Mouse (Mus musculus): Measurements from ENCODE around the gene Caln1. TPM values are rescaled to one million over a fixed set of nuclear protein-coding genes. Genes with fewer than 3 reads are reported as not detected.

Caln1 gene
- polyA plus RNA-seq, 1 experiment from 2014 or later, result 0.38 TPM

- Histone ChIP-seq H3K9ac (replicated peaks; ENCODE audit: low read length) (no peak overlapping the region), H3K4me3 (ENCODE audit: low read depth, low read length) (no peak overlapping the region), H3K27me3 (ENCODE audit: control insufficient read depth, insufficient read depth, low read length) (no peaks in the 10 kb centered on the region), H3K4me2 (ENCODE audit: low read depth, low read length) (no peak overlapping the region), H3K9me3 (replicated peaks; ENCODE audit: control insufficient read depth, low read length) (no peaks in the 10 kb centered on the region), H3K4me1 (ENCODE audit: control insufficient read depth, insufficient read depth, low read length) (no peaks in the 10 kb centered on the region), H3K36me3 (replicated peaks; ENCODE audit: control insufficient read depth, insufficient read depth, low read depth, low read length) (peaks cover 4% of the 10 kb centered on the region), H3K27ac (replicated peaks; ENCODE audit: low read depth, low read length) (no peak overlapping the region)
- DNase-seq (ENCODE audit: low spot score), result no peak
- 74% methylated on average over 4 of the region's 4 CpGs for WGBS
- no peak for ATAC-seq (replicated peaks; ENCODE audit: insufficient number of reproducible peaks, low FRiP score, low TSS enrichment, low read depth)
Observed at GRCm38 (mm10) chr5:130331206-130331605, 38.0 kb upstream of the Caln1 start.

- no peak overlapping the region for H3K27ac ChIP-seq (replicated peaks; ENCODE audit: low read depth, low read length)
- no peaks in the 10 kb centered on the region for H3K4me1 ChIP-seq (ENCODE audit: control insufficient read depth, insufficient read depth, low read length)
- DNase-seq (ENCODE audit: low spot score), result no peak
- H3K27me3 ChIP-seq (ENCODE audit: control insufficient read depth, insufficient read depth, low read length), result no peaks in the 10 kb centered on the region
- no peak overlapping the region for H3K4me2 ChIP-seq (ENCODE audit: low read depth, low read length)
- H3K36me3 ChIP-seq (replicated peaks; ENCODE audit: control insufficient read depth, insufficient read depth, low read depth, low read length), result peaks cover 4% of the 10 kb centered on the region
- no peaks in the 10 kb centered on the region for H3K9me3 ChIP-seq (replicated peaks; ENCODE audit: control insufficient read depth, low read length)
- H3K4me3 ChIP-seq (ENCODE audit: low read depth, low read length), result no peak overlapping the region
- 91% methylated on average over 7 of the region's 7 CpGs for WGBS
- no peak overlapping the region for H3K9ac ChIP-seq (replicated peaks; ENCODE audit: low read length)
- no peak for ATAC-seq (replicated peaks; ENCODE audit: insufficient number of reproducible peaks, low FRiP score, low TSS enrichment, low read depth)
Observed at GRCm38 (mm10) chr5:130333566-130333965, 35.7 kb upstream of the Caln1 start.

DNA sequence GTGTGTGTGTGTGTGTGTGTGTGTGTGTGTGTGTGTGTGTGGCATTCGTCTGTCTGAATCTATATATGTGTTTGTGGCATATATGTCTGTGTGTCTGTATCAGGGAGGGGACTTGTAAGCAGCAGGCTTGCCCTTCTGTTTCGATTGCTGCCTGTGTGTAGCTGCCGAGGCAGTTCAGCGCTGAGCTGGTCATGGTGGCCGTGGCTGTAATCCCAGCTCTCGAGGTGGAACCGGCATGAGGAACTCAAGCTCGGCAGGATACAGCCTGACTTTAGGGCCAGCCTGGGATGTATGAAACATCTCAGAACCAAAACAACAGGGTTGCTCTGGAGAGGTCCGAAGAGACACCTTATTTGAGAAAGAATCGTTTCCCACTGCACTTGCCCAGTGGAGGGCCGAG is 35.3 kb upstream of the Caln1 start:
- WGBS, result 95% methylated on average over 11 of the region's 11 CpGs
- Histone ChIP-seq H3K9ac (replicated peaks; ENCODE audit: low read length) (no peak overlapping the region), H3K4me2 (ENCODE audit: low read depth, low read length) (no peak overlapping the region), H3K27me3 (ENCODE audit: control insufficient read depth, insufficient read depth, low read length) (no peaks in the 10 kb centered on the region), H3K4me1 (ENCODE audit: control insufficient read depth, insufficient read depth, low read length) (no peaks in the 10 kb centered on the region), H3K36me3 (replicated peaks; ENCODE audit: control insufficient read depth, insufficient read depth, low read depth, low read length) (peaks cover 4% of the 10 kb centered on the region), H3K4me3 (ENCODE audit: low read depth, low read length) (no peak overlapping the region), H3K27ac (replicated peaks; ENCODE audit: low read depth, low read length) (no peak overlapping the region), H3K9me3 (replicated peaks; ENCODE audit: control insufficient read depth, low read length) (no peaks in the 10 kb centered on the region)
- ATAC-seq (replicated peaks; ENCODE audit: insufficient number of reproducible peaks, low FRiP score, low TSS enrichment, low read depth) (no peak), DNase-seq (ENCODE audit: low spot score) (no peak)

GRCm38 (mm10) chr5:130335462-130335861 is 33.8 kb upstream of the Caln1 start:
- Histone ChIP-seq H3K36me3 (replicated peaks; ENCODE audit: control insufficient read depth, insufficient read depth, low read depth, low read length) (peaks cover 4% of the 10 kb centered on the region), H3K27ac (replicated peaks; ENCODE audit: low read depth, low read length) (no peak overlapping the region), H3K4me3 (ENCODE audit: low read depth, low read length) (no peak overlapping the region), H3K9ac (replicated peaks; ENCODE audit: low read length) (no peak overlapping the region), H3K4me1 (ENCODE audit: control insufficient read depth, insufficient read depth, low read length) (no peaks in the 10 kb centered on the region), H3K9me3 (replicated peaks; ENCODE audit: control insufficient read depth, low read length) (no peaks in the 10 kb centered on the region), H3K4me2 (ENCODE audit: low read depth, low read length) (no peak overlapping the region), H3K27me3 (ENCODE audit: control insufficient read depth, insufficient read depth, low read length) (no peaks in the 10 kb centered on the region)
- DNase-seq (ENCODE audit: low spot score), result no peak
- no peak for ATAC-seq (replicated peaks; ENCODE audit: insufficient number of reproducible peaks, low FRiP score, low TSS enrichment, low read depth)
- WGBS, result 97% methylated on average over 4 of the region's 4 CpGs

- no peak for DNase-seq (ENCODE audit: low spot score)
- H3K4me2 ChIP-seq (ENCODE audit: low read depth, low read length), result no peak overlapping the region
- no peaks in the 10 kb centered on the region for H3K27me3 ChIP-seq (ENCODE audit: control insufficient read depth, insufficient read depth, low read length)
- 94% methylated on average over 15 of the region's 15 CpGs for WGBS
- no peak overlapping the region for H3K9ac ChIP-seq (replicated peaks; ENCODE audit: low read length)
- ATAC-seq (replicated peaks; ENCODE audit: insufficient number of reproducible peaks, low FRiP score, low TSS enrichment, low read depth), result no peak
- H3K4me1 ChIP-seq (ENCODE audit: control insufficient read depth, insufficient read depth, low read length), result no peaks in the 10 kb centered on the region
- H3K4me3 ChIP-seq (ENCODE audit: low read depth, low read length), result no peak overlapping the region
- H3K36me3 ChIP-seq (replicated peaks; ENCODE audit: control insufficient read depth, insufficient read depth, low read depth, low read length), result 0 out of 2 replicates have a peak, but pooled peaks cover 3% of the 10 kb centered on the region
- no peaks in the 10 kb centered on the region for H3K9me3 ChIP-seq (replicated peaks; ENCODE audit: control insufficient read depth, low read length)
- no peak overlapping the region for H3K27ac ChIP-seq (replicated peaks; ENCODE audit: low read depth, low read length)
Observed at GRCm38 (mm10) chr5:130340656-130341055, 28.6 kb upstream of the Caln1 start.

DNA sequence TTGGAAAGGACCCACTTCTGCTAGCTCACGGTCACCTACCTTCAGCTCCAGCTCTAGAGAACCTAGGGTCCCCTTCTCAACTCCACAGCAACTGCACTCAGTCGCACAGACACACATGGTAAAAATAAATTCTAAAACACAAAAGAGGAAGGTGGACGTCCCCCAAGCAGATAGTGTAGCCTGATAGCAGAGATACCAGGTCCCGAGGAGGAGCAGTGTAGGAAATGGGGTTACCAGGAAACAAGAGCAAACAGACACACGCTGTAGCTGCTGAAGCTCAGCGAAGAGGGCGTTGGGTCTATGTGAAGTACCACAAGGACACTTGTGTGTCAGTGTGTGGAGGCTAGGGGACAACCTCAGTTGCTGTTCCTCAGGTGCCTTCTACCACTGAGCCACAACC is 24.3 kb upstream of the Caln1 start:
- no peak overlapping the region for H3K9ac ChIP-seq (replicated peaks; ENCODE audit: low read length)
- no peaks in the 10 kb centered on the region for H3K4me1 ChIP-seq (ENCODE audit: control insufficient read depth, insufficient read depth, low read length)
- H3K27me3 ChIP-seq (ENCODE audit: control insufficient read depth, insufficient read depth, low read length), result no peaks in the 10 kb centered on the region
- H3K9me3 ChIP-seq (replicated peaks; ENCODE audit: control insufficient read depth, low read length), result no peaks in the 10 kb centered on the region
- no peak overlapping the region for H3K27ac ChIP-seq (replicated peaks; ENCODE audit: low read depth, low read length)
- H3K4me3 ChIP-seq (ENCODE audit: low read depth, low read length), result no peak overlapping the region
- WGBS, result 93% methylated on average over 7 of the region's 7 CpGs
- ATAC-seq (replicated peaks; ENCODE audit: insufficient number of reproducible peaks, low FRiP score, low TSS enrichment, low read depth), result no peak
- H3K4me2 ChIP-seq (ENCODE audit: low read depth, low read length), result no peak overlapping the region
- H3K36me3 ChIP-seq (replicated peaks; ENCODE audit: control insufficient read depth, insufficient read depth, low read depth, low read length), result 0 out of 2 replicates have a peak, but pooled peaks cover 3% of the 10 kb centered on the region
- DNase-seq (ENCODE audit: low spot score), result no peak

- Histone ChIP-seq H3K27ac (replicated peaks; ENCODE audit: low read depth, low read length) (no peak overlapping the region), H3K4me3 (ENCODE audit: low read depth, low read length) (no peak overlapping the region), H3K9me3 (replicated peaks; ENCODE audit: control insufficient read depth, low read length) (no peaks in the 10 kb centered on the region), H3K9ac (replicated peaks; ENCODE audit: low read length) (no peak overlapping the region), H3K4me2 (ENCODE audit: low read depth, low read length) (no peak overlapping the region), H3K27me3 (ENCODE audit: control insufficient read depth, insufficient read depth, low read length) (no peaks in the 10 kb centered on the region), H3K4me1 (ENCODE audit: control insufficient read depth, insufficient read depth, low read length) (no peaks in the 10 kb centered on the region), H3K36me3 (replicated peaks; ENCODE audit: control insufficient read depth, insufficient read depth, low read depth, low read length) (0 out of 2 replicates have a peak, but pooled peaks cover under 1% of the 10 kb centered on the region)
- DNase-seq (ENCODE audit: low spot score) (no peak), ATAC-seq (replicated peaks; ENCODE audit: insufficient number of reproducible peaks, low FRiP score, low TSS enrichment, low read depth) (no peak)
- WGBS, result 80% methylated on average over 2 of the region's 2 CpGs
Observed at GRCm38 (mm10) chr5:130345871-130346270, 23.4 kb upstream of the Caln1 start.

- H3K4me2 ChIP-seq (ENCODE audit: low read depth, low read length), result no peak overlapping the region
- H3K27ac ChIP-seq (replicated peaks; ENCODE audit: low read depth, low read length), result no peak overlapping the region
- no peaks in the 10 kb centered on the region for H3K27me3 ChIP-seq (ENCODE audit: control insufficient read depth, insufficient read depth, low read length)
- H3K4me1 ChIP-seq (ENCODE audit: control insufficient read depth, insufficient read depth, low read length), result no peaks in the 10 kb centered on the region
- H3K4me3 ChIP-seq (ENCODE audit: low read depth, low read length), result no peak overlapping the region
- DNase-seq (ENCODE audit: low spot score) (no peak), ATAC-seq (replicated peaks; ENCODE audit: insufficient number of reproducible peaks, low FRiP score, low TSS enrichment, low read depth) (no peak)
- 57% methylated on average over 7 of the region's 7 CpGs for WGBS
- H3K9me3 ChIP-seq (replicated peaks; ENCODE audit: control insufficient read depth, low read length), result no peaks in the 10 kb centered on the region
- no peak overlapping the region for H3K9ac ChIP-seq (replicated peaks; ENCODE audit: low read length)
- H3K36me3 ChIP-seq (replicated peaks; ENCODE audit: control insufficient read depth, insufficient read depth, low read depth, low read length), result no peaks in the 10 kb centered on the region
Observed at GRCm38 (mm10) chr5:130355223-130355622, 14.0 kb upstream of the Caln1 start.

Data from embryonic facial prominence, embryonic 11.5 days (tissue).